Mouse (Mus musculus) spleen, postnatal 10 days (tissue): ENCODE results near the gene Brcc3.
A peak's percentile ranks its signal among the peaks of the same experiment; 100 is the strongest.

Experiments
- DNase-seq, 2 experiments: peaks; one replicate each; pipeline ENCODE4 v3.0.0; 2021 to 2022; ENCODE audit warnings: low spot score in 2 of 2

Brcc3 gene

DNA sequence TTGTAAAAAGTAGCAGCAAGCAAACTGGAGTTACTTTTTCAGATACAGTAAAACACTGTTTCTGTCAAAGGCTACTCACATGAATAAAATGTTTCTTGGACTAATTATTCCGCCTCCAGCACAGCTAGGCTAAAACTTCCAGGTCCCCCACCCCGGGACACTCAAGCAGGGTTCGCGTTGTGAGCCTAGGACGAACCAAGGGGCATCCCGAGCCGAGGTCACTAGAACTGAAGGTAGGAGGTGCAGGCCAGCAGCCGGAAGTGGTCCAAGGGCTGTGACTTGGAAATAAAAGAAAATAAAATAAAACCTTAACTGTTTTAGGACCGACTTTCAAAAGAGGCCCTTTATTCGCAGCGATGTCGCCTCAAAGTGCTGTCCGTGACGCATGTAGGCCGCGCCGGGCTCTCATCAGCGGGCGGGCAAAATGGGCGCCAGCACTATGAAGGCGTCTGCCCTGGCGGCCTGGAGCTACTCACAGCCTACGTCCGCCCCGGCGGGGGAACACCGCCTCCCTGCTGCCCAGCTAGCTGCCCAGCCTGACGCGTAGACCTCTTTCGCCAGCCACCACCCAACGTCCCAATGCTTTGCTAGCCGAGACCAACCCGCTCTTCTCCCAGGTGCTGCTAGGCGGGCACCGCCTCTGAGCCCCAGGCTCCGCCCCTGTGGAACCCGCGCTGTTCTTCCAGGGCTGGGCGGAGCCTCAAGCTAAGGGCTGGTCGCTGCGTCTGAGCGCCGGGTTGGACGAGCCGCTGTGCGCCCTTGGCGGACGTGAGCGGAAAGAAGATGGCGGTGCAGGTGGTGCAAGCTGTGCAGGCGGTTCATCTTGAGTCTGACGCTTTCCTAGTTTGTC, at the start of gene Brcc3, which contains the start of the genes Cmc4 and Mtcp1:
Gene Brcc3, plus strand, starts transcription at position 693 of the 850 bp plus-strand sequence.
Gene Cmc4, minus strand, starts transcription at position 649 of the 850 bp plus-strand sequence.
Gene Mtcp1, minus strand, starts transcription at position 653 of the 850 bp plus-strand sequence.
- peak; percentile 84 to 92 for DNase-seq

DNA sequence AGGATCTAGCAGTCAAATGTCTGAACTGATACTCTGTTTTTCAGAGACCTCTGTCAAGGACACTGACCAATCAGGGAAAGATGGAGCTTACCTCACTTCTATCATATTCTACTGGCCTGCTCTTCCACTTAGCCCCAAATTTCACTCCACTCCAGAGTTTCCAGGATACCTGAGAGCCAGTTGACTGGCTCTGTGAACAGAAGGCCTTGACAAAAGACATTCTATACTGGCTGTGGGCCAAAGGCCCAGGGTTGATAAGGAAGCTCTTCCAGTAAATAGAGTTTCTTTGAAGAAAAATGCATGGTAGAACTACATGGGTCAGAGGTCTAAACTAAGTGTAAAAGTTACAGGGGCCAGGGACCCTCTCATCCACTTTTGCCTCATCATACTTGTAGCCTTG, 46.2 kb upstream of the Brcc3 start:
- DNase-seq: peak in 1 of 2 experiments; percentile 12

DNA sequence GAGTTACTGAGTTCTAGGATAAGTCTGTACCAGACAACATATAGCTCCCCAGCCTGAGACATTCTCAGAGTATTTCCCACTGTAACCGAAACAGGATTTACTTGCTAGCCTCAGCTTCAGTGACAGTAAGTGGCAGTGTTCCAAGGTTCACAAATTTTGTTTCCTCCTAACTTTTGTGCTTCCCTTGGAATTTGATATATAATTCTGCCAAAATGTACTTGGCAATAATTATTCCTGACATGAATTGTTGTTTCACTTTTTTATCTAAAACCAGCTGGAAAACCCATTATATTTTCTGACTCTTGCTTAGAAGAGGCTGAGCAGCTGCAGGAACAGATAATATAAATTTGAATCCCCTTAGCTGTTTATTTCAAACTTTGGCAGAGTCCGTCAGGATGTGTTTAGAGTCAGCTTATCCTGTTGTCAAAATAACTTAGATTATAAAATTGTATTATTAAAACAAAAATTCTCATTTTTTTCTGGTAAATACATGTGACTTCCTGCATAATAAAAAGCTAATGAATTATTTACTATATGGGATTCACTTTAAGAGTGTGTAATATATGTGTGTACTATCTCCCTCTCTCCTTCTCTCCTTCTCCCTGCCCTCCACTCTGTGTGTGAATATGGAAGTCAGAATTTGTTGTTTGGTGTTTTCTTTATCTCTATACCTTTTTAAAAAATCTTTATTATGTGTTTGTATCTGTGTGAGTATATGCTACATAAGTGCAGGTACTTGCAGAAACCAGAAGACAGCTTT, 43.6 kb upstream of the Brcc3 start:
- DNase-seq: no peak

GRCm38 (mm10) chrX:75376815-75377214, 39.6 kb upstream of the Brcc3 start:
- no peak for DNase-seq

DNA sequence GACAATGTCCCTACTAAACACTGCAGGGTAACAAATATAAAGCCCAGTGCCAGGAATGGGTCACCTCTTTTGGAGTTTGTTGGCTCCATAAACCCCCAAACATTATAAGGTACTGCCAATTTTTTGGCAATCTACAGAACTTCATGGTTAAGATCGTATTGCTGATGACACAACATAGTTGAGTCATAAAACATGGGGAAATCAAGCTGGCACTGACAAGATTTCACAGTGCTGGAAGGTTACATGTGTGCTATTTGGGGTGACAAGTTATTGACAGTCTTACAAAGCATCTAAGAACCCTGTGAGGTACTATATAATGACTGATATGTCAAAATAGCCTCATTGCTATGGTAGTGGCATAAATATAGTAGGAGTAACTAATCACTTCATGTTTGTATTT, 35.3 kb upstream of the Brcc3 start:
- DNase-seq: no peak

DNA sequence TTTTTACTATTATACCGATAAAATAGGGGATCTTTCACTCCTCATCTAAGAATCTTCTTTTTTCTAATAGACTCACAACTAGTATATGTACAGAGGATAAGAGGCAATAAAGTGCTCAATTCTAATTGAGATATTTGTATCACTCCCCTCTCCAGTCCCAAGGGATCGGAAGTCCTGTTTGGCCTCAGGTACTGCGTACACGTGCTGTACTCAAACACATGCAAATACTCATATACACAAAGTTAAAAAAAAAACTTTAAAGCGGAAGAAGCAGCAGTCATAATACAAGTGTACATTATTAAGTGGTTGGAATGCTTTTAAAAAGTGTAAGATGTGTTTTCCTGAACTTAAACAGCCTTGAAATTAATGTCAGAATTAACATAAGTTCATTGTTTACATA, 34.7 kb upstream of the Brcc3 start:
- no peak for DNase-seq

GRCm38 (mm10) chrX:75382195-75382771, 34.1 kb upstream of the Brcc3 start, which contains the start of the genes Fundc2 and F8:
Gene Fundc2 (plus strand): TSS chrX:75382399.
Gene F8 (minus strand): TSS chrX:75382615.
- DNase-seq: peak; percentile 61 to 78

GRCm38 (mm10) chrX:75399471-75399870, 17.0 kb upstream of the Brcc3 start:
- DNase-seq: no peak

DNA sequence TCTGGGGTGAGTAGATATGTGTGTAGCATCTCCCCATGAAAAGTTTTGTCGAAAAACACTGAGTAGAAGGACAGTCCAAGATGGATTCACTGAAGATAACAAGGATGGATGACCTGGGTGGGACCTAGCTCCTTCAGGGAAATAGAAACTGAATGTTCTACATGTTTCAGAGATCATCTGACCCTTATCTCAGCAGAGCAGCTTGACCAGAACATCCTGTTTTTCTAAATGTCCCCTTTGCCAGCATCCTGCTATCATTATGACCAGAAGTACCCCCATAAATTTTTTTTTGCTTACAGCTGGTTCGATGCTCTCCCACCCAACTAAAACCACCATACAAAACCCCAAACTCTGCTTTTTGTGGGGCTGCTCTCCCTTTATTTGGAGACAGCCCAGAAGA, 13.8 kb upstream of the Brcc3 start:
- DNase-seq: peak in 1 of 2 experiments; percentile 18

- DNase-seq: no peak
Measured at GRCm38 (mm10) chrX:75403350-75403749, 13.1 kb upstream of the Brcc3 start.

DNA sequence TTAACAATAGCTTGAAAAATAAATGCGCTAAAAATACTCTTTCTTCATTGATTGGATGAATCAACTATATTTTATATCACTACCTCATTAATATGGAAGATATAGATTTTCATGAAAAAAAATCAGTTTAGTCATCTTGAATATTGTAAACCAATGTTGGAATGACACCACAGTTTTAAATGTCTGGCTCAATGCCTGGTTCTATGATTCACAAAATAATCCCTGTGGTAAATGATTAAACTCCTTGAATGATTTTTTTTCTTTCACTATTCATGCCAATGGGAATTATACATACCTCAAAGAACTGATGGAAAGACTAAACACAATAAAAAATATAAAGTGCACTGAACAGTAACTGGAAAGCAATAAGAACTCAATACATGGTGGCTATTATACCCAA, 6.7 kb upstream of the Brcc3 start:
- DNase-seq: no peak

GRCm38 (mm10) chrX:75454597-75454996, 38.2 kb downstream of the Brcc3 start:
- DNase-seq: no peak

DNA sequence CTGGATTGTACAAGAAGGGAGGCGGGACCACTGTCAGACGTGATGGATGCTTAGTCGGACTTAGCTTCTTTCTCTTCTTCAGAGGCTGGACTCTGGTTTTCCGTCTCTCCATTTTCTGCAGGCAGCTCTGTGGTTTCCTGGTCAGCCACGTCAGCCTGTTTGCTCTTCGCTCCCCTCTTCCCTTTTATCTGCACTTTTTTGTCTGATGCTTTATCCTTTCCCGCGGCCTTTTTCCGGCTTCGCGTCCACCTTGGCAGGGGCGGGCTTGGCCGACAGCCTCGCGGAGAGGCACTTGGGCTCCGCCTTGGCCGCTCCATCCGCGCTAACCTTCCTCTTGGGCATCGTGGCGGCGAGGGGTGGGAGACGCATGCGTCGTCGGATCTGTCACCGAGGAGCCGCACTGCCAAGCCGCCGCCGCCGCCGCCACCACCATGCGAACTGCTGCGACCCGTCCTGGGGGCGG, 58.8 kb downstream of the Brcc3 start:
- DNase-seq: peak; percentile 13 to 46

DNA sequence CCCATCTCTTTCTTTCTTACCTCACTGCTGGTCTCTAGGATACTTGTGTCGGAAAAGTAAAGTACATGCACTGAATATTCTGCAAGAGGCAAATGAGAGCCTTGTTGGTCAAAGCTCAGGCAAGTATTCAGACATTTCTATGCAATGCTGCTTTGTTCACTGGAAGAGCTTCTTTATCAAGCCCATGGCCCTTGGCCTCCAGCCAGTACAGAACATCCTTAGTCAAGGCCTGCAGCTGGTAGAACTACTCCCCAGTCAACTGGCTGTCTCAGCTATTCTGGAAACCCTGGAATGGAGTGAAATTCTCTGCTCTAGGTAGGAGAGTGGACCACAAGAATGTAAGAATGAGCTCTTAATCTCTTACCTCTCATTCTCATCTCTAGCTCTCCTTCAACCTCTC, 73.5 kb downstream of the Brcc3 start:
- no peak for DNase-seq
